Mouse (Mus musculus): ENCODE data around the gene Ptprg. TPM values are rescaled to one million over a fixed set of nuclear protein-coding genes. Genes with fewer than 3 reads are reported as not detected.

The Ptprg gene
- polyA plus RNA-seq, 1 experiment from 2014 or later: 47.5 TPM

GRCm38 (mm10) chr14:11984086-11984485 lies 430.8 kb downstream of the Ptprg start:
- Histone ChIP-seq H3K4me3 (no peak overlapping the region), H3K4me2 (no peak overlapping the region), H3K4me1 (replicated peaks) (peaks cover 17% of the 10 kb centered on the region), H3K27ac (no peak overlapping the region), H3K9me3 (no peaks in the 10 kb centered on the region), H3K36me3 (no peaks in the 10 kb centered on the region), H3K27me3 (no peaks in the 10 kb centered on the region), H3K9ac (no peak overlapping the region)
- no peak for ATAC-seq (ENCODE audit: low FRiP score)
- WGBS: 67% methylated on average over 3 of the region's 3 CpGs

DNA sequence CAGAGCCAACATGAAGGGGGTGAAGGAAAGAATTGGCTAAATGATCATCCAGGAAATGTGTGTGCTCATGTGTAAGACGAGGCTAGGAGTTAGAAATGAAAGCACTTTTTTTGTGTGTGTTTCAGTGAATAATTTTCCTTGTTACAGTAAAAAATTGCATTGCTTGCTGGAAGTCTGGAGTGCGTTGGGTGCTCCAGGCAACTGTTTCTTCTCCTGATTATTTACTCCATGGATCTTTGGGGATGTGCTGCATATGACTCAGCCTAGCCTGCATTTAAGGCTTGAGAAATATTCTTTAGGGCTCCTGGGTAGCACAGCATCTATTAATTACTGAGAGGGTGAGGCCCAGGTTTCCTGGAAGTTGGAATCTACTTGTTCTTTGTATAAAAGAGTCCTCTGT lies 435.6 kb downstream of the Ptprg start:
- Histone ChIP-seq H3K9ac (no peak overlapping the region), H3K36me3 (no peaks in the 10 kb centered on the region), H3K27ac (no peak overlapping the region), H3K4me3 (no peak overlapping the region), H3K4me2 (no peak overlapping the region), H3K27me3 (no peaks in the 10 kb centered on the region), H3K4me1 (replicated peaks) (peaks cover 4% of the 10 kb centered on the region; the same call in 1 of the 2 replicates), H3K9me3 (no peaks in the 10 kb centered on the region)
- no peak for ATAC-seq (ENCODE audit: low FRiP score)
- 67% methylated on average over 2 of the region's 2 CpGs for WGBS

DNA sequence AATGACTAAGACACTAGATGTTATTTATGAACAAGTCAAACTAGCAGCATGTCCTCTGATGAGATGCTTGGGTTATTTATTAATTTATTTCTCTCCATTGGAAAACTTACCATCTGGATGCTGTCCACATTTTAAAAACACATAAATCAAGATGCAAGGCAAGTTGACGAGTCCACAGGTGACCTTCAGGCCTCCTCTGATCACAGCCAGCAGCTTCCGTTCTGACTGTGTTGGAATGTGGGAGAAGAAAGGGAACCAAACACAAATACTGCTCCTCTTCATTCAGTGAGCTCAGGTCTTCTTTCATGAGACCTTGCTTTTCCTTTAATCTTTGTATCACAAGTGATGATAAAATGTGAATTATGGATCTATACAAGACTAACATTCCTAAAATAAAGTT lies 437.8 kb downstream of the Ptprg start:
- Histone ChIP-seq H3K27me3 (no peaks in the 10 kb centered on the region), H3K36me3 (no peaks in the 10 kb centered on the region), H3K4me1 (replicated peaks) (peaks cover 4% of the 10 kb centered on the region; the same call in 1 of the 2 replicates), H3K9me3 (no peaks in the 10 kb centered on the region), H3K9ac (no peak overlapping the region), H3K4me3 (no peak overlapping the region), H3K27ac (no peak overlapping the region), H3K4me2 (no peak overlapping the region)
- ATAC-seq (ENCODE audit: low FRiP score): no peak
- 86% methylated on average over 2 of the region's 2 CpGs for WGBS

DNA sequence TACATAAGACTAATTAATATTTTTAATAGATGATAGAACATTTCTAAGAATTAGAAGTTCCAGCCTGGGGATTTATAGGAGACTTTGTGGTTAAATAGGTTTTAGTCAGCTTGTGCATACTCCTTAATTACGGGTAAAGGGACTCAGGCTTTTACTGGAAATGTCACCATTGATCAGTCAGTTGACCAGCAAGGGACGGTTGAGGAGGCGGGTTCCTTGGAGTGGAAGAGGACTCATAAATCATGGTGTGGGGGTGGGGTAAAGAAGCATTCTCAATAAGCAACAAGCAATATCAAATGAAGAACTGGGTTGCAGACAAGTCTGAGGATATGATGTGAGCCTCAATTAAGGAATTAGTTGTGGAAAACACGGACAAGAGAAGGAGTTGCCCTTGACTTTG lies 438.8 kb downstream of the Ptprg start:
- no peaks in the 10 kb centered on the region for H3K27me3 ChIP-seq
- 80% methylated on average over 4 of the region's 4 CpGs for WGBS
- no peaks in the 10 kb centered on the region for H3K36me3 ChIP-seq
- no peak overlapping the region for H3K4me2 ChIP-seq
- H3K9ac ChIP-seq: no peak overlapping the region
- no peak overlapping the region for H3K27ac ChIP-seq
- H3K9me3 ChIP-seq: no peaks in the 10 kb centered on the region
- no peak for ATAC-seq (ENCODE audit: low FRiP score)
- no peak overlapping the region for H3K4me3 ChIP-seq
- H3K4me1 ChIP-seq (replicated peaks): peaks cover 6% of the 10 kb centered on the region; the same call in 1 of the 2 replicates

DNA sequence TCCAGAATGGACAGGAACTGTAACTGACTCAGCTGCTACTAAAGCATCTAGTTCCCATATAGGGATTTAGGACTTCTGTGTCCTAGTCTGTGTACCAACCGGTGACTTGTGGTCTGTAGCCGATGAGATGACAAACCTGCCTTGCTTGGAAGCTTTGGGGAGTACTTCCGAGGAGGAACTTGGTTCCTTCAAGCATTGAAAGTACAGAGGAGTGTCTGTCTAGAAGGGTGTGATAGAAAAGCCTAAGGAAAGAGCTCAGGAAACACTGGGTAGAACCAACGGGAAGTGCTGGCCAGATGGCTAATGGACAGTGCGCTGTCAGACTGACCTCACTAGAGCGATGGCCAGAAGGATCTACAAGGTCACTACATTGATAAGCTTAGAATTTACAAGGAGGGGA lies 439.2 kb downstream of the Ptprg start:
- ATAC-seq (ENCODE audit: low FRiP score): no peak
- 96% methylated on average over 6 of the region's 6 CpGs for WGBS

GRCm38 (mm10) chr14:11997555-11997954 lies 444.2 kb downstream of the Ptprg start:
- Histone ChIP-seq H3K27me3 (no peaks in the 10 kb centered on the region), H3K27ac (no peak overlapping the region), H3K4me1 (replicated peaks) (0 out of 2 replicates have a peak, but pooled peaks cover 8% of the 10 kb centered on the region), H3K9ac (no peak overlapping the region), H3K4me3 (no peak overlapping the region), H3K36me3 (no peaks in the 10 kb centered on the region), H3K4me2 (no peak overlapping the region), H3K9me3 (no peaks in the 10 kb centered on the region)
- no peak for ATAC-seq (ENCODE audit: low FRiP score)
- WGBS: 81% methylated on average over 6 of the region's 6 CpGs

More for the DNA sequence above, 439.2 kb downstream of the Ptprg start:
- H3K4me1 ChIP-seq (replicated peaks): peaks cover 6% of the 10 kb centered on the region; the same call in 1 of the 2 replicates
- no peak overlapping the region for H3K4me3 ChIP-seq
- H3K27me3 ChIP-seq: no peaks in the 10 kb centered on the region
- no peaks in the 10 kb centered on the region for H3K36me3 ChIP-seq
- no peaks in the 10 kb centered on the region for H3K9me3 ChIP-seq
- H3K27ac ChIP-seq: no peak overlapping the region
- no peak overlapping the region for H3K4me2 ChIP-seq
- H3K9ac ChIP-seq: no peak overlapping the region

- Histone ChIP-seq H3K4me1 (replicated peaks) (0 out of 2 replicates have a peak, but pooled peaks cover 8% of the 10 kb centered on the region), H3K4me3 (no peak overlapping the region), H3K9ac (no peak overlapping the region), H3K27ac (no peak overlapping the region), H3K36me3 (no peaks in the 10 kb centered on the region), H3K9me3 (no peaks in the 10 kb centered on the region), H3K27me3 (no peaks in the 10 kb centered on the region), H3K4me2 (no peak overlapping the region)
- 84% methylated on average over 4 of the region's 4 CpGs for WGBS
- ATAC-seq (ENCODE audit: low FRiP score): peak; percentile 31; the same call in 1 of the 2 replicates
These were observed 445.1 kb downstream of the Ptprg start for GRCm38 (mm10) chr14:11998464-11998863.

GRCm38 (mm10) chr14:12004061-12004460 lies 450.7 kb downstream of the Ptprg start:
- no peaks in the 10 kb centered on the region for H3K4me1 ChIP-seq (replicated peaks)
- no peak overlapping the region for H3K4me2 ChIP-seq
- ATAC-seq (ENCODE audit: low FRiP score): no peak
- H3K27me3 ChIP-seq: no peaks in the 10 kb centered on the region
- H3K27ac ChIP-seq: no peak overlapping the region
- no peak overlapping the region for H3K4me3 ChIP-seq
- H3K9me3 ChIP-seq: no peaks in the 10 kb centered on the region
- WGBS: 92% methylated on average over 4 of the region's 4 CpGs
- no peak overlapping the region for H3K9ac ChIP-seq
- H3K36me3 ChIP-seq: no peaks in the 10 kb centered on the region

DNA sequence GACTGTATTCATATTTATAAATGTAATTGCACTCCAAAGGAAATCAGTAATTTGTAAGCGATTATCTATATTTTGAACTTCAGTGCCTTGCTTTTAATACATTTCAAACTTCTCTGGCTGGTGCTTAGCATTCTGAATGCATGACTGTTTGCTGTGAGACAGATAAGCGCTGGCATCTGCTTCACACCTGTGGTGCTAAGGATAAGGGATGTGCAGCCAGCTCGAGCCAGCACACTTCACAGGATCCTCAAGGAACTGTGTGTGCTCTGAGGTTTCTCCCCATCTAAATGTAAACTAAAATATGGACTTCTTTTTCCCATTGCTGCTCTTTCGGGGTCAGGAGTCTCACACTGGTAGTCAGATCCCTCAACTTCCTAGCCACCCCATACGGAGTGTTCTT lies 458.4 kb downstream of the Ptprg start:
- Histone ChIP-seq H3K9me3 (no peaks in the 10 kb centered on the region), H3K27ac (no peak overlapping the region), H3K36me3 (no peaks in the 10 kb centered on the region), H3K27me3 (no peaks in the 10 kb centered on the region), H3K4me1 (replicated peaks) (no peaks in the 10 kb centered on the region), H3K4me2 (no peak overlapping the region), H3K4me3 (no peak overlapping the region), H3K9ac (no peak overlapping the region)
- WGBS: 82% methylated on average over 5 of the region's 5 CpGs
- ATAC-seq (ENCODE audit: low FRiP score): no peak

GRCm38 (mm10) chr14:12025812-12026728 lies 472.7 kb downstream of the Ptprg start:
- Histone ChIP-seq H3K27me3 (no peaks in the 10 kb centered on the region), H3K4me1 (replicated peaks) (0 out of 2 replicates have a peak, but pooled peaks cover 6% of the 10 kb centered on the region), H3K36me3 (no peaks in the 10 kb centered on the region), H3K4me3 (no peak overlapping the region), H3K4me2 (no peak overlapping the region), H3K9ac (no peak overlapping the region), H3K9me3 (no peaks in the 10 kb centered on the region), H3K27ac (no peak overlapping the region)
- WGBS: 91% methylated on average over 16 of the region's 16 CpGs
- no peak for ATAC-seq (ENCODE audit: low FRiP score)

DNA sequence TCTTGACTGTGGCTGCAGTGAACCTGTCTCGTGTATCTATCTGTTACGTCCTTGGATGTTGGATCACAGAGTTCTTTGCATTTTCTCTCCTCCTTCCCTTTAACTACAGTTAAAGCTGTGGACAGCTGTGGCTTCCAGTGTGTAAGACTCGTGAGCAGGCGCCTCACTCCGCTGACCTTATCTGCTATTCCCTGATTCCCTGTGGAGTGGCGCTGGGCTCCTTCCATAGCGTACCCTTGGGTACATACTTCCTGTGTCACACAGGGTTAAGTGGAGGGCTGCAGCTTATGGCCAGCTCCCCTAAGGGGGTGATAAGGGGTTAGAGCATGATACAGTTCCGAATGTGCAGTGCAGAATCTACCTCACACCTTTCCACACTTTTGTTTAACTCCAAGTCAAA lies 473.9 kb downstream of the Ptprg start:
- 84% methylated on average over 8 of the region's 8 CpGs for WGBS
- H3K4me2 ChIP-seq: no peak overlapping the region

DNA sequence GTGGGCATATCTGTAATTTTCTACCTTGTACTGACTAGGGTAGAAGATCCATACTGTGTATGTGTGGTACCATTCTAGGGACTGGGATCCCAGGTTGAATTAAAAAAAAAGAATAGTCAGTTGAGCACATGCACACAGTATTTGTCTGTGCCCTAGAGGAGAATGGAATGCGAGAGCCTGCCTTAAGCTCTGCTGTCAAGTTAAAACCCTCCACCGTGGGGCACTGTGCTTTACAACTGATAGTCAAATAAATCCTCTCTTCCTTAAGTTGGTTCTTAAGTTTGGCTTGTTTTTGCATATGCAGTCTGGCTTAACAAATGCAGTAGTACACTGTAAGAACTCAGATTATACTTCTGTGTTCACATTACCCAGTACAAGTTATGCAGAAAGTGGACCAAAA lies 476.6 kb downstream of the Ptprg start:
- no peak overlapping the region for H3K27ac ChIP-seq
- 80% methylated on average over 2 of the region's 2 CpGs for WGBS
- ATAC-seq (ENCODE audit: low FRiP score): no peak

More for the DNA sequence above, 473.9 kb downstream of the Ptprg start:
- Histone ChIP-seq H3K4me3 (no peak overlapping the region), H3K9ac (no peak overlapping the region), H3K4me1 (replicated peaks) (0 out of 2 replicates have a peak, but pooled peaks cover 6% of the 10 kb centered on the region), H3K27me3 (no peaks in the 10 kb centered on the region), H3K36me3 (no peaks in the 10 kb centered on the region), H3K9me3 (no peaks in the 10 kb centered on the region), H3K27ac (no peak overlapping the region)
- no peak for ATAC-seq (ENCODE audit: low FRiP score)

More for the DNA sequence above, 476.6 kb downstream of the Ptprg start:
- Histone ChIP-seq H3K9ac (no peak overlapping the region), H3K9me3 (no peaks in the 10 kb centered on the region), H3K36me3 (no peaks in the 10 kb centered on the region), H3K4me2 (no peak overlapping the region), H3K4me3 (no peak overlapping the region), H3K4me1 (replicated peaks) (no peaks in the 10 kb centered on the region), H3K27me3 (no peaks in the 10 kb centered on the region)
